Mouse (Mus musculus) heart, embryonic 14.5 days (tissue): ENCODE measurements around the gene Tdgf1. TPM values are rescaled to one million over a fixed set of nuclear protein-coding genes. Genes with fewer than 3 reads are reported as not detected.

Source experiments
- microRNA-seq: library from miRNA; unstranded; fragments of <30 nt; microRNA quantifications from one replicate; pipeline ENCODE4, GENCODE M21; 2016
- polyA plus RNA-seq: library from polyadenylated mRNA; unstranded; fragments of >200 nt; fragmentation: Nextera tagmentation; extraction: Ambion mirVana; gene quantifications from 2 replicates; pipeline ENCODE4 v1.2.1, GENCODE M21; 2014

Tdgf1 gene
- polyA plus RNA-seq, 1 experiment from 2014 or later: not detected

Small RNAs within 50 kb of the gene (microRNA-seq; reads per million reads assigned to microRNA genes)
- not detected for gene Gm24269

Other genes with a start within 250 kb of the Tdgf1 start
- gene Myl3, start 204.3 kb downstream of the Tdgf1 start, polyA plus RNA-seq: 4,569 and 4,875 TPM in 2 replicates
- gene Pth1r, start 199.0 kb downstream of the Tdgf1 start, polyA plus RNA-seq: 22.2 and 23.9 TPM in 2 replicates
- not detected in 2 replicates for gene Prss42, start 148.0 kb downstream of the Tdgf1 start, polyA plus RNA-seq
- gene Prss44, start 132.2 kb downstream of the Tdgf1 start, polyA plus RNA-seq: not detected in 2 replicates
- gene Prss43, start 119.5 kb downstream of the Tdgf1 start, polyA plus RNA-seq: not detected in 2 replicates
- not detected in 2 replicates for gene Prss45, start 111.6 kb downstream of the Tdgf1 start, polyA plus RNA-seq
- 0.22 TPM in 1 of 2 replicates, not detected in the other for gene Prss46, start 101.7 kb downstream of the Tdgf1 start, polyA plus RNA-seq
- gene Prss50, start 88.2 kb downstream of the Tdgf1 start, polyA plus RNA-seq: not detected in 2 replicates
- gene Als2cl, start 66.3 kb downstream of the Tdgf1 start, polyA plus RNA-seq: 1.1 and 1.6 TPM in 2 replicates
- 0.16 and 0.20 TPM in 2 replicates for gene Tmie, start 66.0 kb downstream of the Tdgf1 start, polyA plus RNA-seq
- not detected in 2 replicates for gene Fam240a, start 29.3 kb downstream of the Tdgf1 start, polyA plus RNA-seq
- 5.0 and 5.4 TPM in 2 replicates for gene Lrrc2, start 5.4 kb upstream of the Tdgf1 start, polyA plus RNA-seq
- gene Rtp3, start 44.4 kb upstream of the Tdgf1 start, polyA plus RNA-seq: 0.12 TPM in 1 of 2 replicates, not detected in the other
- 1.3 and 1.6 TPM in 2 replicates for gene Ltf, start 73.1 kb upstream of the Tdgf1 start, polyA plus RNA-seq
- gene Ccrl2, start 111.4 kb upstream of the Tdgf1 start, polyA plus RNA-seq: 3.2 and 3.6 TPM in 2 replicates
- gene Lrrfip2, start 171.4 kb upstream of the Tdgf1 start, polyA plus RNA-seq: 75.3 and 78.8 TPM in 2 replicates